Mouse (Mus musculus) liver, embryonic 11.5 days (tissue): Measurements from ENCODE around the gene Il9r. TPM values are rescaled to one million over a fixed set of nuclear protein-coding genes. Genes with fewer than 3 reads are reported as not detected.

Source experiments
- ATAC-seq: fragments of 200-750 bp; cut with Nextera tagmentation; replicated peaks from 2 replicates; pipeline ENCODE4 v1.8.0; 2017; ENCODE audit warnings: moderate number of reproducible peaks, mild to moderate bottlenecking, moderate TSS enrichment, moderate library complexity; ENCODE audit not compliant: low FRiP score
- DNase-seq: peaks from one replicate; pipeline ENCODE4 v3.0.0-alpha.2; 2017; ENCODE audit warnings: low spot score
- H3K27ac ChIP-seq: fragments of 300-500 bp; sonication (generic); 2 replicates; pipeline ENCODE4 v1.5.1; 2014; ENCODE audit warnings: mild to moderate bottlenecking, low read depth, low read length, control low read depth
- H3K27me3 ChIP-seq: fragments of 300-500 bp; sonication (generic); replicated peaks from 2 replicates; pipeline ENCODE4 v1.6.1; 2014; ENCODE audit warnings: low read length, mixed read lengths; ENCODE audit not compliant: control insufficient read depth, insufficient read depth
- H3K36me3 ChIP-seq: fragments of 300-500 bp; sonication (generic); 2 replicates; pipeline ENCODE4 v1.6.1; 2014; ENCODE audit warnings: mild to moderate bottlenecking, low read length, moderate library complexity, mixed read lengths; ENCODE audit not compliant: control insufficient read depth, insufficient read depth
- H3K4me1 ChIP-seq: fragments of 300-500 bp; sonication (generic); replicated peaks from 2 replicates; pipeline ENCODE4 v1.6.1; 2014; ENCODE audit warnings: low read length, mixed read lengths; ENCODE audit not compliant: control insufficient read depth, insufficient read depth
- H3K4me2 ChIP-seq: fragments of 300-500 bp; sonication (generic); 2 replicates; pipeline ENCODE4 v1.6.1; 2014; ENCODE audit warnings: mild to moderate bottlenecking, control low read depth, moderate library complexity
- H3K4me3 ChIP-seq: fragments of 300-500 bp; sonication (generic); 2 replicates; pipeline ENCODE4 v1.5.1; 2014; ENCODE audit warnings: low read depth, low read length, control low read depth
- H3K9ac ChIP-seq: fragments of 300-500 bp; sonication (generic); 2 replicates; pipeline ENCODE4 v1.6.1; 2014; ENCODE audit warnings: low read depth, low read length, control low read depth
- H3K9me3 ChIP-seq: fragments of 300-500 bp; sonication (generic); 2 replicates; pipeline ENCODE4 v1.6.1; 2016; ENCODE audit warnings: low read length, inconsistent platforms, mixed read lengths; ENCODE audit not compliant: control insufficient read depth
- WGBS: fragments of 180-500 bp; shearing (Covaris S2); extraction: QIAGEN DNeasy Blood & Tissue Kit; methylation state at CpG from one replicate; pipeline ENCODE4 v1.1.7; 2014; 5-methylcytosine and 5-hydroxymethylcytosine counted together
- polyA plus RNA-seq: library from polyadenylated mRNA; unstranded; fragments of >200 nt; fragmentation: Nextera tagmentation; extraction: Ambion mirVana; gene quantifications from 2 replicates; pipeline ENCODE4 v1.2.1, GENCODE M21; 2014

The Il9r gene
- polyA plus RNA-seq, 1 experiment from 2014 or later = 0.53 TPM

- H3K27me3 ChIP-seq = no peaks in the 10 kb centered on the region
- peaks cover 26% of the 10 kb centered on the region for H3K4me1 ChIP-seq
- 53% methylated on average over 14 of the region's 14 CpGs for WGBS
- no peak overlapping the region for H3K27ac ChIP-seq
- H3K4me2 ChIP-seq = no peak overlapping the region
- no peak for ATAC-seq
- H3K36me3 ChIP-seq = no peaks in the 10 kb centered on the region
- no peak overlapping the region for H3K9ac ChIP-seq
- no peak overlapping the region for H3K4me3 ChIP-seq
- no peaks in the 10 kb centered on the region for H3K9me3 ChIP-seq
- DNase-seq = no peak
Measured at GRCm38 (mm10) chr11:32198256-32198955, 1.7 kb downstream of the Il9r start.

- H3K9ac ChIP-seq = no peak overlapping the region
- H3K4me1 ChIP-seq = peaks cover 26% of the 10 kb centered on the region
- no peaks in the 10 kb centered on the region for H3K27me3 ChIP-seq
- no peaks in the 10 kb centered on the region for H3K36me3 ChIP-seq
- no peak for ATAC-seq
- 50% methylated on average over 3 of the region's 3 CpGs for WGBS
- H3K27ac ChIP-seq = no peak overlapping the region
- no peak overlapping the region for H3K4me2 ChIP-seq
- no peak overlapping the region for H3K4me3 ChIP-seq
- DNase-seq = no peak
- no peaks in the 10 kb centered on the region for H3K9me3 ChIP-seq
Measured at GRCm38 (mm10) chr11:32197766-32198165, 2.3 kb downstream of the Il9r start.

DNA sequence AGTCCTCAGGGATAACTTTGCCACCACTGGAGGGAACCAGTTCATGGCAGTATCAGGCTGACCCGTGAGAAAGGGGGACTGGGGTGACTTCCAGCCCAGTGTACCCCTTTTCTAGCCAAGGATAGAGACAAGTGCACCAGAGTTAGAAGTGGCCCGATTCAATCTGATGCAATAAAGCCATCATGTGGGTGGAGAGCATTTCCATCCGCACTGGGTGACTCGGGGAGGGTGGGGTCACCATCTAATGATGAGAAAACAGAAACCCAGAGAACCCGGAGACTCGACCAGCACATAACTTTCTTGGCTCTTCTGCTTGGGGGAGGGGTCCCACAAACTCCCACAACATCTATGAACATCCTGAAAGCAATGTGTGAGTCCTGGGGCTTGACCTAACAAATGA is 3.4 kb downstream of the Il9r start:
- Histone ChIP-seq H3K9me3 (no peaks in the 10 kb centered on the region), H3K4me2 (no peak overlapping the region), H3K4me3 (no peak overlapping the region), H3K4me1 (peaks cover 26% of the 10 kb centered on the region), H3K27me3 (no peaks in the 10 kb centered on the region), H3K36me3 (no peaks in the 10 kb centered on the region), H3K27ac (no peak overlapping the region), H3K9ac (no peak overlapping the region)
- ATAC-seq (no peak), DNase-seq (no peak)
- WGBS = 53% methylated on average over 6 of the region's 6 CpGs

GRCm38 (mm10) chr11:32195867-32196540 is 4.1 kb downstream of the Il9r start:
- H3K9me3 ChIP-seq = no peaks in the 10 kb centered on the region
- H3K27me3 ChIP-seq = no peaks in the 10 kb centered on the region
- WGBS = 16% methylated on average over 11 of the region's 11 CpGs
- H3K36me3 ChIP-seq = no peaks in the 10 kb centered on the region
- no peak for DNase-seq
- H3K9ac ChIP-seq = no peak overlapping the region
- H3K27ac ChIP-seq = no peak overlapping the region
- ATAC-seq = peak; percentile 39
- peaks cover 26% of the 10 kb centered on the region for H3K4me1 ChIP-seq
- peak overlapping the region; percentile 33 for H3K4me2 ChIP-seq
- H3K4me3 ChIP-seq = no peak overlapping the region

DNA sequence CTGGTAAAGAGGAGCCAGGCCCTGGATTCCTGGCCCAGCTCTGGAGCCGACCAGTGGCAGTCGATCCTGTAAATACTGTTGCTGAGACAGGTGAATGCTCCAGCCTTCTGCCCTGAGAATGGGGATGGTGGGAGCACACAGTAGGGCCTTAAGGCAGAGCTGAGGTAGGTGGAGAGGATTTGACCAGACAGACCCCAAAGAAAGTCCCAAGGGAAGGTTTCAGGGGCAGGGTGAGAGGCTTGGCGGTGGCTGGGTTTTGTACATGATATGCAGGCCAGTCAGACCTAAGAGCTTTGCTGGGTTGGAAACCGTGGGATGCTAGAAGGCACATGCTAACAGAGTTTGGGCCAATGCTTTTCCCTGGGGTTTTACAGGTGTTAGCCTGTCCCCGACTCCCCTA is 5.5 kb downstream of the Il9r start:
- Histone ChIP-seq H3K27me3 (no peaks in the 10 kb centered on the region), H3K4me1 (peaks cover 20% of the 10 kb centered on the region), H3K9me3 (no peaks in the 10 kb centered on the region), H3K9ac (no peak overlapping the region), H3K4me2 (no peak overlapping the region), H3K4me3 (no peak overlapping the region), H3K27ac (no peak overlapping the region), H3K36me3 (no peaks in the 10 kb centered on the region)
- DNase-seq = no peak
- WGBS = 83% methylated on average over 5 of the region's 5 CpGs
- ATAC-seq = no peak

GRCm38 (mm10) chr11:32194086-32194485 is 6.0 kb downstream of the Il9r start:
- no peak overlapping the region for H3K27ac ChIP-seq
- no peaks in the 10 kb centered on the region for H3K9me3 ChIP-seq
- H3K9ac ChIP-seq = no peak overlapping the region
- H3K4me2 ChIP-seq = no peak overlapping the region
- H3K27me3 ChIP-seq = no peaks in the 10 kb centered on the region
- WGBS = 80% methylated on average over 10 of the region's 10 CpGs
- H3K36me3 ChIP-seq = no peaks in the 10 kb centered on the region
- peaks cover 15% of the 10 kb centered on the region for H3K4me1 ChIP-seq
- no peak overlapping the region for H3K4me3 ChIP-seq
- no peak for ATAC-seq
- peak; percentile 26 for DNase-seq

DNA sequence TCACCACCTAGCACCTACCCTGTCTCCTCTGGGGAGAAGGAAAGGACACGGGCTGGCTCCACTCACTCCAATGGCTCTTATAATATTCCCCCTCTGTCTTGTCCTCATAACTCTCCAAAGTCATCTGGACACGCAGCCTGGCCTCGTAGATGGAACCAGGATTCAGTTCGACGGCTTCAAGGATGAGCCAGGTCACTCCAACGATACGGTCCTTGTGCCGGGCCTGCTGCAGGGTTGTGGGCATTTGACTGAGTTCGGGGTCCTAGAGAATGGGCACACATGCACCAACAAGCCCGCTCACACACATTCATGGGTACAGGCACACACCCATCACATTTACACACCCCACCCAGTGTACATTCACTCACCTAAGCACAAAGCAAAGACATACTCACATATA is 6.9 kb downstream of the Il9r start:
- DNase-seq (no peak), ATAC-seq (no peak)

GRCm38 (mm10) chr11:32190603-32191110 is 9.4 kb downstream of the Il9r start:
- Histone ChIP-seq H3K4me1 (peaks cover 2% of the 10 kb centered on the region; the same call in 1 of the 2 replicates), H3K4me3 (no peak overlapping the region), H3K9ac (no peak overlapping the region), H3K4me2 (no peak overlapping the region), H3K9me3 (no peaks in the 10 kb centered on the region), H3K36me3 (no peaks in the 10 kb centered on the region), H3K27ac (no peak overlapping the region), H3K27me3 (no peaks in the 10 kb centered on the region)
- ATAC-seq (no peak), DNase-seq (no peak)
- WGBS = 81% methylated on average over 13 of the region's 13 CpGs

More for the DNA sequence above, 6.9 kb downstream of the Il9r start:
- H3K27ac ChIP-seq = no peak overlapping the region
- H3K4me1 ChIP-seq = peaks cover 8% of the 10 kb centered on the region
- H3K9me3 ChIP-seq = no peaks in the 10 kb centered on the region
- H3K4me2 ChIP-seq = no peak overlapping the region
- no peaks in the 10 kb centered on the region for H3K36me3 ChIP-seq
- no peak overlapping the region for H3K9ac ChIP-seq
- no peak overlapping the region for H3K4me3 ChIP-seq
- 90% methylated on average over 10 of the region's 10 CpGs for WGBS
- no peaks in the 10 kb centered on the region for H3K27me3 ChIP-seq

- H3K36me3 ChIP-seq = no peaks in the 10 kb centered on the region
- H3K4me3 ChIP-seq = no peak overlapping the region
- 82% methylated on average over 9 of the region's 9 CpGs for WGBS
- DNase-seq (no peak), ATAC-seq (no peak)
- H3K9me3 ChIP-seq = no peaks in the 10 kb centered on the region
- H3K4me1 ChIP-seq = no peaks in the 10 kb centered on the region
- H3K27ac ChIP-seq = no peak overlapping the region
- no peak overlapping the region for H3K9ac ChIP-seq
- no peak overlapping the region for H3K4me2 ChIP-seq
- H3K27me3 ChIP-seq = no peaks in the 10 kb centered on the region
Measured at GRCm38 (mm10) chr11:32190119-32190518, 10.0 kb downstream of the Il9r start.
